Mouse (Mus musculus): ENCODE measurements around the gene Lrch3. TPM values are rescaled to one million over a fixed set of nuclear protein-coding genes. Genes with fewer than 3 reads are reported as not detected.
A peak's percentile ranks its signal among the peaks of the same experiment; 100 is the strongest.
"Not testable (repeated sequence)": the region's sequence is repeated elsewhere in the genome, so short reads cannot be mapped to it uniquely, and the experiment has no call there.

Gene Lrch3
- total RNA-seq (2021), result 10 to 100 TPM; 27.9 to 33.1 TPM
- long read RNA-seq, experiment 1, full-length matches to known transcripts, result 1 of 5 reads
- long read RNA-seq, experiment 1, partial matches to known transcripts, result 1 of 5 reads
- long read RNA-seq, experiment 1, other reads (novel, unspliced or antisense), result 3 of 5 reads
- long read RNA-seq, experiment 2, partial matches to known transcripts, result 3 of 9 reads
- long read RNA-seq, experiment 2, other reads (novel, unspliced or antisense), result 6 of 9 reads

DNA sequence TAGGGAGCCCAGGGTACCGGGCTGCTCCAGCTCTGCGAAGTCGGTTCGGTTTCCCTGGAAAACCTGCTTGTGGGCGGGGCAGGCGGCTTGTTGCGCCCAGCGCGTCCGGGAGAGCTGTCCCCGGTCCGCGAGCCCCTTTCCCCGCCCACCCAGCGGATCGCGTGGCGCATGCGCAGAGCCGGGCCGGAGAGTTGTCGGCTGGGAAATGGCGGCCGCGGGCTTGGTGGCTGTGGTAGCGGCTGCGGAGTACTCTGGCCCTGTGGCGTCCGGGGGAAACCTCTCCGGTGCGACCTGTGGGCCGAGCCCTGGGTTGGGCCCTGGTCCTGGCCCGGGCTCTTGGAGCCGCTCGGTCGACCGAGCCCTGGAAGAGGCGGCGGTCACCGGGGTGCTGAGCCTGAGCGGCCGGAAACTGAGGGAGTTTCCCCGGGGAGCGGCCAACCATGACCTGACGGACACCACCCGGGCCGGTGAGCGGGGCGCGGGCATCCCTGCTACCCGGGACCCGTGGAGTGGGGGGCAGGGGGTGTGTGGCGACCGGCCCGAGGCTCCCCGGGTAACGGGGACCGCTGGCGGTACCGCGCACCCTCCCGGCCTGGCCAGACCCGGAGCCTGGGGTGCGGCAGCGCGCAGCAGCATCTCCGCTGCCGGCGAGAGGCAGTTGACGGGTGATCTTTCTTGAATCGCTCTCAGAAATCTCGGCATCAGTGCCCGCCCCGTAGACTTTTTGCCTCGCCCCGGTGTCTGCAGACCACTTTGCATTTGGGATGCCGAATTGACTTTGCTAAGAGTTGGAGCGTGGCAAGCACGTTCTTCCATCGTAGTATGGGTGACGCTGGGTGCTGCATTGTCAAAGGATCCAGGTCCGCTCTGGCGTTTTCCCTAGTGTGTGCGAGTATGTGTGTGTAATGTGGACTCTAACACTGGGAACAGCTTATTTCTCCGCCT lies at the start of gene Lrch3:
Gene Lrch3 (plus strand): TSS at position 164 of the 945 bp plus-strand sequence.
- DNase-seq (ENCODE audit: low spot score in 2 of 2), result peak; percentile 97

GRCm38 (mm10) chr16:32865401-32865800 lies 48.5 kb upstream of the Lrch3 start:
- no peak for DNase-seq (ENCODE audit: low spot score in 2 of 2)

GRCm38 (mm10) chr16:32866713-32867112 lies 47.2 kb upstream of the Lrch3 start:
- no peak for DNase-seq (ENCODE audit: low spot score in 2 of 2)

- DNase-seq (ENCODE audit: low spot score in 2 of 2), result peak; percentile 78 to 82
Measured at GRCm38 (mm10) chr16:32867919-32868552, 45.9 kb upstream of the Lrch3 start.

GRCm38 (mm10) chr16:32870231-32870630 lies 43.7 kb upstream of the Lrch3 start:
- no peak for DNase-seq (ENCODE audit: low spot score in 2 of 2)

DNA sequence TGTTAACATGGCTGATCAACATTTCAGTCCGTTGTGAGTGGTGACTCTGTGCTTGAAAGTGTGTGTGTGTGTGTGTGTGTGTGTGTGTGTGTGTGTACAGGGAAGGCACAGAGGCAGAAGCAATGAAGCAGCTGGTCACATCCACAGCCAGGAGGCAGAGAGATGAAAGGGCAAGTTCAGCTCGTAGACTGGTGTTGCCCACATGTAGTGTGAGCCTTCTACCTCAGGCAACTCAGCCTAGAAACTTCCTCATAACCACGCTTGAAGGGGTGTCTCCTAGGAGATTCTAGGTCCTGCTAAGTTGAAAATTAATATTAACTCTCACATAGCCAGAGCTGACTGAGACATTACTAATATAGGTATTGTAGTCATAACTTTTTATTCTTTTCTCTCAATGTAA lies 40.5 kb upstream of the Lrch3 start:
- DNase-seq (ENCODE audit: low spot score in 2 of 2), result no peak

- DNase-seq (ENCODE audit: low spot score in 2 of 2), result not testable (repeated sequence)
Measured at GRCm38 (mm10) chr16:32875281-32875680, 38.6 kb upstream of the Lrch3 start.

DNA sequence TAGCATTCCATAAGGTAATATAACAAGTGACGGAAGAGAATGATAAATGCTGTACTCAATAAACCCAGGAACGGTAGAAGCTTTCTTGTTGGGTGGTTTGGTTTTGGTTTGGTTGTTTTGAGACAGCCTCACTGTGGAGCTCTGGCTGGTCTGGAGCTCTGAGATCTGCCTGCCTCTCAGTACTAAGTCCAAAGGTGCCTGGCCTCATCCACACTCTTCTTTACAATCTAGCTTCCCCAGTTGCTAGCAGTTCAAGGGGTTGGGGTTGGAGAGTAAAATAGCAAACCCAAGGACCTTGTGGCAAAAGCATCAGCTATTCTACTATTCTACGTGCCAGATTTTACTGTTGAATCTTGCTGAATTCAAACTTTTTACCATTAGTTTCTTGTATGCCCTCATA lies 38.1 kb upstream of the Lrch3 start:
- DNase-seq (ENCODE audit: low spot score in 2 of 2), result no peak

DNA sequence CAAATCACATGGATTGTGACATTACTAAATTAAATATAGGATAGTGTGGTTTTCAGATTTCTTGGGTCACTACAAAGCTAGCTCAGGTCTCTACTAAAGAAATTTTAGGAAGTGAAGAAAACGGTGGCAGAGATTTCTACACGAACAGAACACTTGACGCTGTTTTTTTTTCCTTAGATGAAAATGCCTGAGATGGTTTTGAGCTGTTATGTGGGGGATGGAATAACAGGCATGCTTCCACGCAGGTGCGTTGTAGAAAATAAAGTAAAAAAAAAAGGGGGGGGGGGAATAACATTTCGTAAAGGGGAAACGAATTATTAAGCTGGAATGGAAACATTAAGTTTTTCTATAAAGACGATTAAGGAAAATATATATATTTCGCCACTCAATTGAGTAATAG lies 37.1 kb upstream of the Lrch3 start:
- DNase-seq (ENCODE audit: low spot score in 2 of 2), result no peak

GRCm38 (mm10) chr16:32877343-32878156 lies 36.4 kb upstream of the Lrch3 start, which contains the start of the genes Fyttd1 and Rubcn:
TSS of gene Fyttd1 (plus strand) at chr16:32877500.
TSS of gene Rubcn (minus strand) at chr16:32877766.
- peak; percentile 91 to 94 for DNase-seq (ENCODE audit: low spot score in 2 of 2)

DNA sequence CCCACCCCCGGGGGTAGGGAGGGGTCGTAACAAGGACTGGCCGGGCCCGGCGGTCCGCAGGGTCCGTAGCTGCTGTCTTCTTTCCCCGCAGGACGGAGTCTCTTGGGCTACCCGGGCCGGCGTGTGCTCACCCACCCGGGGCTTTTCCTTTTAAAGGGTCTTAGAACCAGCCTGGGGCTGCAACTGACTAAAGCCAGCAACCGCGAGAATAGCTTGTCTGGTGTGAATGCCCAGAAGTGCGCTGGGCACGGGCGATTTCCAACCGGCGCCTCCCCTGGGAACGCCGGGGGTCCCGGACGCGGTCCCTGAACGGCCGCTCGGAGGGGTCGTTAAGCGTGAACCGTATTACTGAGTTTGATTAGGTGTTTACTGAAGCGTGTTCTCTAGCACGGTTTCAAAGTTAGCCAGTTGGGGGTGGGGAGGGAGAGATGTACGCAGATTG lies 35.7 kb upstream of the Lrch3 start:
- DNase-seq (ENCODE audit: low spot score in 2 of 2), result peak in 1 of 2 experiments; percentile 14

- DNase-seq (ENCODE audit: low spot score in 2 of 2), result no peak
Measured at GRCm38 (mm10) chr16:32878972-32879926, 34.7 kb upstream of the Lrch3 start.

DNA sequence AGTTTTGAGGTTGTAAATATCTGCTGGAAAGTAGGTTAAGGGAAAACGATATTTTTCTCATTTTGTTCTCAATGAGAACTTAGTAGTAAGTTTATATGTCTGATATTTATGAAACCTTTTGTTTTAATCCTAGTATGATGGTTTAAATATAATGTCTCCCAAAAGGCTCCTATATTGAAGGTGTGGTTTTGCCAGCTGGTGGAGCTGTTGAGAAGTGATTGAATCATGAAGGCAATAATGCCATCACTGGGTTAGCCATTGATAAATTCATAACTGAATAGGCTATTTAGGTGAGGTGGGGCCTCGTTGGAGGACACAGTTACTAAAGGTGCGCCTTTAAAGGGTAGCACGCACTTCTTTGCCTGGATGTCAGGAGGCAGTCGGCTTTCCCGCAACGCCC lies 32.4 kb upstream of the Lrch3 start:
- no peak for DNase-seq (ENCODE audit: low spot score in 2 of 2)

- no peak for DNase-seq (ENCODE audit: low spot score in 2 of 2)
Measured at GRCm38 (mm10) chr16:32887996-32888395, 25.9 kb upstream of the Lrch3 start.

- no peak for DNase-seq (ENCODE audit: low spot score in 2 of 2)
Measured at GRCm38 (mm10) chr16:32889881-32890280, 24.0 kb upstream of the Lrch3 start.

GRCm38 (mm10) chr16:32896126-32896525 lies 17.8 kb upstream of the Lrch3 start:
- DNase-seq (ENCODE audit: low spot score in 2 of 2), result no peak

DNA sequence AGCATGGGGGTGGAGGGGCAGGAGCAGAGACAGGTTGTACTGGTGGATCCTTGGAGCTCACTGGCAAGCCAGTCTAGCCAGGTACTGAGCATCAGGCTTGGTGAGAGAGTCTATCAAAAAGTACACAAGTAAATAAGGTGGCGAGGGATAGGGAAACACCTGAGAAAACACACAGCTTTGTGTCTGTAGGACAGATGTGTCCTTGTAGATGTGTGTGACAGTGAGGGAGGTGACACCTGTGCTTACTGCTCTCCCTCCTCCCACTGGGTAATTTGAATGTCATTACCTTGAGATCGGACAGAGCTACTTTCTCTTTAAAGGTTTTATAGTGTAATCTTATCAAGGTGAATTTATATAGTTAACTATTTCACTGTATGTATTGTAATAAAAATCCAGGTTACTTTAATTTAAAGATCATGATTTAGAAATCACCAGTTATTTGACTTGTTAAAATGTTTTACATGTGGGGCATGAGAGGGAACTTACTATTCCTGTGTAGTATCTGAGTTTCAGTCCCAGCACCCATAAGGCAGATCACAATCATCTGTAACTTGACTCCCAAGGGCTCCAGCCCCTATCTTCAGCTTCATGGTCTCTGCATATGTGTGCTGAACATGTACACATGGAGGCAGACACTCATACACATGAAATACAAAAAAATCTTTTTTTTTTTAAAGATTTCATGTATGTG lies 12.4 kb upstream of the Lrch3 start:
- DNase-seq (ENCODE audit: low spot score in 2 of 2), result no peak

DNA sequence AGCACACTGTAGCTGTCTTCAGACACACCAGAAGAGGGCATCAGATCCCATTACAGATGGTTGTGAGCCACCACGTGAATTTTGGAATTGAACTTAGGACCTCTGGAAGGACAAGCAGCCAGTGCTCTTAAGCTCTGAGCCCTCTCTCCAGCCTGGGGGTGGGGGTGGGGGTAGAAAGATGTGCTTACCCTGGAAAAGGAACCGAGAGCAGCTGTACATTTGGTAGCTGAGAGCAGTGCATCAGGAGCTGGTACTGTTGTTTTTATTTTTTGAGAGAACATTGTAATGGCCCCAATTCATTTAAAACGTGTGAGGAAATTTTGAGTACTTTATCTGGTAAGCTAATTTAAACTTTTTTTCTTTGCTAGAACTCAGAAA lies 11.9 kb upstream of the Lrch3 start:
- no peak for DNase-seq (ENCODE audit: low spot score in 2 of 2)

- DNase-seq (ENCODE audit: low spot score in 2 of 2), result no peak
Measured at GRCm38 (mm10) chr16:32906186-32906585, 7.7 kb upstream of the Lrch3 start.

All from adrenal gland, adult 18-20 months (tissue).